Mouse (Mus musculus): ENCODE data around the gene Gcn1l1. TPM values are rescaled to one million over a fixed set of nuclear protein-coding genes. Genes with fewer than 3 reads are reported as not detected.

The Gcn1l1 gene
- total and polyA plus RNA-seq, 3 experiments, result 88.2 to 123 (median 93.8) TPM

DNA sequence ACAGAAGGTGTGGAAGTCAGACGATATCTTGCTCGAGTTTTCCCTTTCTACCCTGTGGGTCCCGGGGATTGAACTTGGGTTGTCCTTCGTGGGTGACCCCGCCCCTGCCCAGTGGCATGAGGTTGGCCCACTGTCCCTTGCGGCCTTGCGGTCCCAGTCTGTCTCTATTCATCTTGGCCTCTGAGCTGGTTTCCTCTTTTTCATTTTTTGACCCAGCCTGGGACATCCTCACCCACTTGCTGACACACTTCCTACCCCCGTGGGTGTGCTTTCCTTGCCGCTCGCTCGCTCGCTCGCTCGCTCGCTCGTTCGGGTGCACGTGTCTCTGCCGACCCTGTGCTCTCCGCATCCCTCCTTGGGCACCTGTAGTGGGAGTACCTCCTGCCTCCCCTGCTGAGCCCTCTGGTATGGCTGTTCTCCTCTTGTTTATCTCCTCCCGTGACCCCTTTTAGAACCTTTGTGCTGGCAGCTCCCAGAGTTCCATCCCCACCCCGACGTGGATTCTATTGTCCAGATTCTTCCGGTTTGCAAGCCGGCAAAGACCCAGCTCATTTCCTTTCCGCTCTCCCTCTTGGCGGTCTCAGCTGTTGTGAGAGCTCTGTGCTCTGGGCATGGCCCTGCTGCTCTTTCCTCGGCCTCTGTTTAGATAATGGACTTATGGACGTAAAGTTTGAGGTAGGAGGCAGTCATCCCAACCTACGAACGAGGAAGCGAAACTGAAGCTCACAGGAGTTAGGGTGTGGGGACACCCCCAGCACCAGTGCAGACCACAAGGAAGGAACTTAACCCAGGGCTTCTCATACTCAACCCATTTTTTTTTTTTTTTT, 48.8 kb upstream of the Gcn1l1 start (continued):
- TF ChIP-seq TCF12 (IDR thresholded peaks at IDR 0.05; ENCODE audit: low read depth, low read length), result no peak
- TF ChIP-seq SIN3A (IDR thresholded peaks at IDR 0.05; ENCODE audit: low read length), result 0 out of 2 replicates have a peak, but pooled peaks have one; percentile 13
- no peak for TF ChIP-seq GABPA (IDR thresholded peaks at IDR 0.05; ENCODE audit: low read depth, low read length)

DNA sequence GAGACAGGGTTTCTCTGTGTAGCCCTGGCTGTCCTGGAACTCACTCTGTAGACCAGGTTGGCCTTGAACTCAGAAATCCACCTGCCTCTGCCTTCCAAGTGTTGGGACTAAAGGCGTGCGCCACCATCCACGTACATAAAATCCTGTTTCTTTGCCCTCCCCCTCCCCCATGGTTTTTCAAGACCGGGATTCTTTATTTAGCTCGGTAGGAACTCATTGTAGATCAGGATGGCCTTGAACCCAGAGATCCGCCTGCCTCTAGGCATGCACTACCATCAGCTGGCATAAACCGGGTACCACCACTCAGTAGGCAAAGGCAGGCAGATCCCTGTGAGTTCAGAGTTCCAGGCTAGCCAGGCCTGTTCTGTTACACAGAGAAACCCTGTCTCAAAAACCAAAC, 48.1 kb upstream of the Gcn1l1 start:
- H3K9ac ChIP-seq (ENCODE audit: control insufficient read depth, low read depth, low read length, poor library complexity, severe bottlenecking), result peak overlapping the region; percentile 60
- peak overlapping the region; percentile 60 to 78; a peak in 3 of 4 replicates for H3K4me3 ChIP-seq (ENCODE audit: control insufficient read depth in 1 of 2, insufficient read depth in 1 of 2, low read depth in 2 of 2, low read length in 2 of 2)
- no peaks in the 10 kb centered on the region; a peak in 1 of 4 replicates for H3K36me3 ChIP-seq (ENCODE audit: control insufficient read depth in 1 of 2, insufficient read depth in 2 of 2, low read length in 2 of 2)
- no peaks in the 10 kb centered on the region for H3K4me1 ChIP-seq (ENCODE audit: control insufficient read depth in 1 of 2, insufficient read depth in 2 of 2, low read length in 2 of 2)
- peak; percentile 30 for DNase-seq (ENCODE audit: low read depth, low spot score)
- H3K79me2 ChIP-seq (ENCODE audit: control insufficient read depth, insufficient read depth, low read length, poor library complexity), result no peaks in the 10 kb centered on the region; the same call in 1 of the 2 replicates
- no peaks in the 10 kb centered on the region for H3K9me3 ChIP-seq (replicated peaks; ENCODE audit: insufficient read depth, low read length)
- no peaks in the 10 kb centered on the region for H3K27me3 ChIP-seq (ENCODE audit: control insufficient read depth in 1 of 2, insufficient read depth in 2 of 2, low read length in 2 of 2)
- no peak for TF ChIP-seq MXI1 (IDR thresholded peaks at IDR 0.05; ENCODE audit: low read depth, low read length)
- no peak for TF ChIP-seq USF1 (IDR thresholded peaks at IDR 0.05; ENCODE audit: low read depth, low read length)
- TF ChIP-seq RAD21 (IDR thresholded peaks at IDR 0.05; ENCODE audit: low read depth, low read length), result no peak
- TF ChIP-seq ZNF384 (IDR thresholded peaks at IDR 0.05; ENCODE audit: low read depth, low read length), result 0 out of 2 replicates have a peak, but pooled peaks have one; percentile 65
- no peak for TF ChIP-seq POLR2A (IDR thresholded peaks at IDR 0.05; ENCODE audit: control insufficient read depth in 1 of 2, insufficient read depth in 1 of 2, low read depth in 1 of 2, low read length in 2 of 2, poor library complexity in 1 of 2)
- no peak for TF ChIP-seq POLR2AphosphoS2 (IDR thresholded peaks at IDR 0.05; ENCODE audit: low read length)
- TF ChIP-seq TAL1 (IDR thresholded peaks at IDR 0.05; ENCODE audit: low read length), result no peak
- H3K27ac ChIP-seq (ENCODE audit: control insufficient read depth, low read depth, low read length), result peak overlapping the region; percentile 75

DNA sequence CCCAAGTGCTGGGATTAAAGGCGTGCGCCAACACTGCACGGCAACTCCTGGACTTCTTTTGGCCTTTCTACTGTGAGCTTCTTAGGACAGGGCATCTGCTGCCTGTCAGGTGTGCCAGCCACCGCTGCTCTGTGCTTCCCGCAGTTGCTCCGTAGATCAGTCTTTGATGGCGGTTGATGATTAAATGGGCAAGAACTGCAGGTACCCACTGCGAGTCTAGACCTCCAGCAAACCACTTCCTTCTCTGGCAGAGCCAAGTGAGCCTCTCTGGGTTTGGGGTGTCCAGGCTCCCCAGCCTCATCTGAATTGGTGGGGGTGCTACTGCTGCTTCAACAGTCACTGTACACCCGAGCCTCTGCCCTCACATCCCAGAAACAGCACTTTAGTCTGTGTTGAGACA, 47.6 kb upstream of the Gcn1l1 start:
- TF ChIP-seq NRF1 (IDR thresholded peaks at IDR 0.05; ENCODE audit: insufficient read depth, low read depth, low read length, poor library complexity, severe bottlenecking) (no peak), CHD2 (IDR thresholded peaks at IDR 0.05; ENCODE audit: low read length) (no peak), MYB (IDR thresholded peaks at IDR 0.05; ENCODE audit: low read depth, low read length) (no peak), MAFK (IDR thresholded peaks at IDR 0.05; ENCODE audit: borderline replicate concordance, low read depth, low read length) (no peak), RCOR1 (IDR thresholded peaks at IDR 0.05; ENCODE audit: low read depth, low read length) (no peak), ZMIZ1 (IDR thresholded peaks at IDR 0.05; ENCODE audit: low read depth, low read length) (no peak), MYC (IDR thresholded peaks at IDR 0.05; ENCODE audit: low read depth, low read length) (no peak), ZKSCAN1 (IDR thresholded peaks at IDR 0.05; ENCODE audit: low read depth, low read length) (no peak), EP300 (IDR thresholded peaks at IDR 0.05; ENCODE audit: low read depth in 1 of 2, low read length in 2 of 2) (no peak), KAT2A (conservative IDR thresholded peaks at IDR 0.05; ENCODE audit: low read depth, low read length) (no peak), USF1 (IDR thresholded peaks at IDR 0.05; ENCODE audit: low read depth, low read length) (no peak), POLR2AphosphoS5 (IDR thresholded peaks at IDR 0.05; ENCODE audit: borderline replicate concordance, low read depth, low read length) (no peak), BHLHE40 (IDR thresholded peaks at IDR 0.05; ENCODE audit: borderline replicate concordance, low read depth, low read length) (no peak), ZC3H11A (IDR thresholded peaks at IDR 0.05; ENCODE audit: low read depth, low read length) (no peak), TCF12 (IDR thresholded peaks at IDR 0.05; ENCODE audit: low read depth, low read length) (no peak), UBTF (IDR thresholded peaks at IDR 0.05; ENCODE audit: borderline replicate concordance, insufficient read depth, low read depth, low read length) (no peak), SMC3 (IDR thresholded peaks at IDR 0.05; ENCODE audit: low read depth, low read length) (no peak), MEF2A (IDR thresholded peaks at IDR 0.05; ENCODE audit: extremely low read depth, insufficient replicate concordance, low read depth, low read length, poor library complexity, severe bottlenecking) (no peak), MAX (IDR thresholded peaks at IDR 0.05; ENCODE audit: low read length) (no peak)
- Histone ChIP-seq H3K36me3 (ENCODE audit: control insufficient read depth in 1 of 2, insufficient read depth in 2 of 2, low read length in 2 of 2) (no peaks in the 10 kb centered on the region; a peak in 1 of 4 replicates), H3K4me3 (ENCODE audit: control insufficient read depth in 1 of 2, insufficient read depth in 1 of 2, low read depth in 2 of 2, low read length in 2 of 2) (no peak overlapping the region), H3K9me3 (replicated peaks; ENCODE audit: insufficient read depth, low read length) (no peaks in the 10 kb centered on the region), H3K27ac (ENCODE audit: control insufficient read depth, low read depth, low read length) (no peak overlapping the region), H3K4me1 (ENCODE audit: control insufficient read depth in 1 of 2, insufficient read depth in 2 of 2, low read length in 2 of 2) (no peaks in the 10 kb centered on the region), H3K27me3 (ENCODE audit: control insufficient read depth in 1 of 2, insufficient read depth in 2 of 2, low read length in 2 of 2) (no peaks in the 10 kb centered on the region), H3K9ac (ENCODE audit: control insufficient read depth, low read depth, low read length, poor library complexity, severe bottlenecking) (no peak overlapping the region), H3K79me2 (ENCODE audit: control insufficient read depth, insufficient read depth, low read length, poor library complexity) (no peaks in the 10 kb centered on the region; the same call in 1 of the 2 replicates)
- no peak for DNase-seq (ENCODE audit: low read depth, low spot score)
